Mouse (Mus musculus): Measurements from ENCODE around the gene Pard3b. TPM values are rescaled to one million over a fixed set of nuclear protein-coding genes. Genes with fewer than 3 reads are reported as not detected.

The Pard3b gene
- polyA plus RNA-seq, 1 experiment = 0.42 TPM

GRCm38 (mm10) chr1:61924958-61925357, 286.3 kb downstream of the Pard3b start:
- H3K4me3 ChIP-seq (ENCODE audit: low read depth, low read length) = no peak overlapping the region
- H3K27ac ChIP-seq (ENCODE audit: insufficient read depth, low read length) = no peak overlapping the region
- H3K9me3 ChIP-seq (replicated peaks; ENCODE audit: control insufficient read depth, insufficient read depth, low read length, poor library complexity, severe bottlenecking) = no peaks in the 10 kb centered on the region
- no peak overlapping the region for H3K9ac ChIP-seq (ENCODE audit: low read depth, poor library complexity, severe bottlenecking)
- H3K36me3 ChIP-seq (ENCODE audit: control insufficient read depth, insufficient read depth, low read length, poor library complexity, severe bottlenecking) = no peaks in the 10 kb centered on the region
- TF ChIP-seq CTCF (IDR thresholded peaks at IDR 0.05; ENCODE audit: low read depth, low read length) = no peak
- TF ChIP-seq EP300 (IDR thresholded peaks at IDR 0.05; ENCODE audit: insufficient read depth, low read depth, low read length) = no peak
- no peak for TF ChIP-seq POLR2A (IDR thresholded peaks at IDR 0.05; ENCODE audit: insufficient read depth, low read length)
- no peaks in the 10 kb centered on the region for H3K4me1 ChIP-seq (ENCODE audit: control insufficient read depth, insufficient read depth, low read length)
- H3K27me3 ChIP-seq (ENCODE audit: control insufficient read depth, insufficient read depth, low read length, poor library complexity, severe bottlenecking) = no peaks in the 10 kb centered on the region

- H3K36me3 ChIP-seq (ENCODE audit: control insufficient read depth, insufficient read depth, low read length, poor library complexity, severe bottlenecking) = no peaks in the 10 kb centered on the region
- H3K9ac ChIP-seq (ENCODE audit: low read depth, poor library complexity, severe bottlenecking) = no peak overlapping the region
- no peaks in the 10 kb centered on the region for H3K9me3 ChIP-seq (replicated peaks; ENCODE audit: control insufficient read depth, insufficient read depth, low read length, poor library complexity, severe bottlenecking)
- no peak overlapping the region for H3K27ac ChIP-seq (ENCODE audit: insufficient read depth, low read length)
- no peaks in the 10 kb centered on the region for H3K27me3 ChIP-seq (ENCODE audit: control insufficient read depth, insufficient read depth, low read length, poor library complexity, severe bottlenecking)
- H3K4me3 ChIP-seq (ENCODE audit: low read depth, low read length) = no peak overlapping the region
- H3K4me1 ChIP-seq (ENCODE audit: control insufficient read depth, insufficient read depth, low read length) = no peaks in the 10 kb centered on the region
- TF ChIP-seq CTCF (IDR thresholded peaks at IDR 0.05; ENCODE audit: low read depth, low read length) = no peak
These were observed 286.9 kb downstream of the Pard3b start for GRCm38 (mm10) chr1:61925541-61925940.

- no peaks in the 10 kb centered on the region for H3K4me1 ChIP-seq (ENCODE audit: control insufficient read depth, insufficient read depth, low read length)
- no peaks in the 10 kb centered on the region for H3K27me3 ChIP-seq (ENCODE audit: control insufficient read depth, insufficient read depth, low read length, poor library complexity, severe bottlenecking)
- H3K9ac ChIP-seq (ENCODE audit: low read depth, poor library complexity, severe bottlenecking) = no peak overlapping the region
- no peaks in the 10 kb centered on the region for H3K36me3 ChIP-seq (ENCODE audit: control insufficient read depth, insufficient read depth, low read length, poor library complexity, severe bottlenecking)
- TF ChIP-seq EP300 (IDR thresholded peaks at IDR 0.05; ENCODE audit: insufficient read depth, low read depth, low read length) (no peak), POLR2A (IDR thresholded peaks at IDR 0.05; ENCODE audit: insufficient read depth, low read length) (no peak), CTCF (IDR thresholded peaks at IDR 0.05; ENCODE audit: low read depth, low read length) (no peak)
- no peak overlapping the region for H3K27ac ChIP-seq (ENCODE audit: insufficient read depth, low read length)
- no peaks in the 10 kb centered on the region for H3K9me3 ChIP-seq (replicated peaks; ENCODE audit: control insufficient read depth, insufficient read depth, low read length, poor library complexity, severe bottlenecking)
- H3K4me3 ChIP-seq (ENCODE audit: low read depth, low read length) = no peak overlapping the region
These were observed 289.6 kb downstream of the Pard3b start for GRCm38 (mm10) chr1:61928131-61928761.

GRCm38 (mm10) chr1:61933574-61933973, 294.9 kb downstream of the Pard3b start:
- Histone ChIP-seq H3K4me1 (ENCODE audit: control insufficient read depth, insufficient read depth, low read length) (no peaks in the 10 kb centered on the region), H3K9me3 (replicated peaks; ENCODE audit: control insufficient read depth, insufficient read depth, low read length, poor library complexity, severe bottlenecking) (no peaks in the 10 kb centered on the region), H3K4me3 (ENCODE audit: low read depth, low read length) (no peak overlapping the region), H3K36me3 (ENCODE audit: control insufficient read depth, insufficient read depth, low read length, poor library complexity, severe bottlenecking) (no peaks in the 10 kb centered on the region), H3K27me3 (ENCODE audit: control insufficient read depth, insufficient read depth, low read length, poor library complexity, severe bottlenecking) (no peaks in the 10 kb centered on the region), H3K27ac (ENCODE audit: insufficient read depth, low read length) (no peak overlapping the region), H3K9ac (ENCODE audit: low read depth, poor library complexity, severe bottlenecking) (no peak overlapping the region)
- no peak for TF ChIP-seq CTCF (IDR thresholded peaks at IDR 0.05; ENCODE audit: low read depth, low read length)
- no peak for TF ChIP-seq EP300 (IDR thresholded peaks at IDR 0.05; ENCODE audit: insufficient read depth, low read depth, low read length)
- no peak for TF ChIP-seq POLR2A (IDR thresholded peaks at IDR 0.05; ENCODE audit: insufficient read depth, low read length)

GRCm38 (mm10) chr1:61934760-61935159, 296.1 kb downstream of the Pard3b start:
- no peak overlapping the region for H3K4me3 ChIP-seq (ENCODE audit: low read depth, low read length)
- no peak overlapping the region for H3K27ac ChIP-seq (ENCODE audit: insufficient read depth, low read length)
- no peaks in the 10 kb centered on the region for H3K4me1 ChIP-seq (ENCODE audit: control insufficient read depth, insufficient read depth, low read length)
- H3K36me3 ChIP-seq (ENCODE audit: control insufficient read depth, insufficient read depth, low read length, poor library complexity, severe bottlenecking) = no peaks in the 10 kb centered on the region
- no peak for TF ChIP-seq CTCF (IDR thresholded peaks at IDR 0.05; ENCODE audit: low read depth, low read length)
- no peak for TF ChIP-seq EP300 (IDR thresholded peaks at IDR 0.05; ENCODE audit: insufficient read depth, low read depth, low read length)
- TF ChIP-seq POLR2A (IDR thresholded peaks at IDR 0.05; ENCODE audit: insufficient read depth, low read length) = no peak
- no peaks in the 10 kb centered on the region for H3K9me3 ChIP-seq (replicated peaks; ENCODE audit: control insufficient read depth, insufficient read depth, low read length, poor library complexity, severe bottlenecking)
- H3K9ac ChIP-seq (ENCODE audit: low read depth, poor library complexity, severe bottlenecking) = no peak overlapping the region
- no peaks in the 10 kb centered on the region for H3K27me3 ChIP-seq (ENCODE audit: control insufficient read depth, insufficient read depth, low read length, poor library complexity, severe bottlenecking)

- no peak overlapping the region for H3K4me3 ChIP-seq (ENCODE audit: low read depth, low read length)
- H3K9me3 ChIP-seq (replicated peaks; ENCODE audit: control insufficient read depth, insufficient read depth, low read length, poor library complexity, severe bottlenecking) = no peaks in the 10 kb centered on the region
- no peaks in the 10 kb centered on the region for H3K27me3 ChIP-seq (ENCODE audit: control insufficient read depth, insufficient read depth, low read length, poor library complexity, severe bottlenecking)
- H3K27ac ChIP-seq (ENCODE audit: insufficient read depth, low read length) = no peak overlapping the region
- no peak overlapping the region for H3K9ac ChIP-seq (ENCODE audit: low read depth, poor library complexity, severe bottlenecking)
- no peak for TF ChIP-seq POLR2A (IDR thresholded peaks at IDR 0.05; ENCODE audit: insufficient read depth, low read length)
- TF ChIP-seq EP300 (IDR thresholded peaks at IDR 0.05; ENCODE audit: insufficient read depth, low read depth, low read length) = no peak
- no peak for TF ChIP-seq CTCF (IDR thresholded peaks at IDR 0.05; ENCODE audit: low read depth, low read length)
- H3K4me1 ChIP-seq (ENCODE audit: control insufficient read depth, insufficient read depth, low read length) = no peaks in the 10 kb centered on the region
- no peaks in the 10 kb centered on the region for H3K36me3 ChIP-seq (ENCODE audit: control insufficient read depth, insufficient read depth, low read length, poor library complexity, severe bottlenecking)
These were observed 301.3 kb downstream of the Pard3b start for GRCm38 (mm10) chr1:61939882-61940281.

All from ES-Bruce4 (cell line).